Mouse (Mus musculus): ENCODE results near the gene Tenm3.
A peak's percentile ranks its signal among the peaks of the same experiment; 100 is the strongest.

Tenm3 gene

DNA sequence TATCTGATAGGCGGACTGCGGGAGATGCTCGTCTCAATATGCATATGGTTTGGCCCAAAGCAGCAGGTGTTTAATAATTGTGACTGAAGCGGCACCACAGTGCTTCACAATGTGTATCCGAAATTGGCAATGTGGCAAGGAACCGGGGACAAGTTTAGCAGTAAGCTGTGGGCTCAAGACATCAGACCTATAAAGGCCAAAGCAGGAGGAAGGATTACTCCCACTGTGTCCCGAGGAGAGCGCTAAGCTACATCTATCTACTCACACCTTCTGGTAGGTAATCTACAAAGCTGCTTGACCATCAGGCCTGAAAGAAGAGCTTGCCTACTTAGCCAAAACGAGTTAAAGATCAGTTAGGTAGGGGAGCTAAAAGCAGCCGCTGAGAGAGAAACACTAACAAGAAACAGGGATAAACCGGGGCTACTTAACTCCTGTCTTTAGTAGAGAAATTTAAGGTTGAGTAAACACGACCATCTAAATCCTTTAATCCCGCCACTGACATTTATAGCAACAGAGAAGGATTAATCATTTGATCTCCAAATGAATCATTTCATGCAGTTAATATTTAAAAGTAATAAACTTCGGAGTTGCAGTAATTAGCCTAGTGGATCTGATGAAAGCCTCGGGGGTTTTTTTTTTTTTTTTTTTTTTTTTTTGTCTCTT, 188.2 kb downstream of the Tenm3 start:
- no peak for DNase-seq

DNA sequence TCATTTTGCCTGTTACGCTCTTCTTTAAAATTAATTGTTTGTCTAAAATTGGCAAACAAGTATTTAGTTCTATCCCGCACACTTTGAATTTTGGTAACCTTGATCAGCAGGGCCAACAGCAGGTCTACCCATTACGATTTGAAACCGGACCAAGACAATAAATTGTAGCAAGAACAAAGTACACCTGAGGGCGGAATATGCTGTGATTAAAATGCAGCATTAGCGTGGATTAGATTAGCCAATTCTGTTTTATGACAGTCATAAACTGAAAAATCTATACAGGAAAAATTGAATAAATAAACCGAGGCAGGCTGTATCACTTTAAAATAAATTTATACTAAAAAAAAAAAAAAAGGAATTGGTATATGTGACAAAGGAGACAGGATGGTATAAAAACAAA, 193.9 kb downstream of the Tenm3 start:
- DNase-seq, result no peak

DNA sequence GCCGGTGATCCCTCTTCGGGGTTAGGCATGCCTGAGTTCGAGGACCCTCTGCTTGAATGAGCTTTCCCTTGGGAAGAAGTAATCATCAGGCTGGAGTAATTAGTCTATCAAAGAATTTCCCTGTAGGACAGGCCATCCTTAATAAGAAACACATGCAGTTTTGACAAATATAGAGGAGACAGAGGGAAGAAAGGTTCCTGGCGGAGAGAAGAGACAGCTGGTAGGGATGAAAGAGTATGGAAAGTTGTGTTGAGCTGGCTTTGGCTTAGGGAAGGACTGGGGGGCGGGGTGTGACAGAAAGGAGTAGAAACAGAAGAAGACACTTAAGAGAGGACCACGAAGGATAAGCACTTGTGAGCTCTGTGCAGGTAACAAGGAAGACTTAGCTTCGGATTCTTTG, 194.3 kb downstream of the Tenm3 start:
- DNase-seq, result peak; percentile 5

DNA sequence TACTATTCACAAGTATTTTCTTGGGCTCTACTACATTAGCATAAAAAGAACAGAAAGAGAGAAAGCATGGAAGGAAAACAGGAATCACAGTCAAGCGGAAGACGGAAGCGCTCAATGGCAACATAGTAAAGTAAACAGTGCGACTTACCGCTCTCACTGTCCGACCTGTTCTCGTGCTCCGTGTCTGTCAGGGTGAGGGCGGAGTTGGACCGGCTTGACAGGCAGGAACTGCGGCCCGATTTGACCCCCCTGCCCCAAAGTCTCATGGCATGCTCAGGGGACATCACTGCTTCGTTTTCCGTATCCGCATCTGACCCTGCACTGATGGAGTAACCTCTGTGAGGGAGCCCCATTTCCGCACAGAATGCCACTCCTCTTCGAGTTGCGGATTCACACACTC, 197.6 kb downstream of the Tenm3 start:
- no peak for DNase-seq

DNA sequence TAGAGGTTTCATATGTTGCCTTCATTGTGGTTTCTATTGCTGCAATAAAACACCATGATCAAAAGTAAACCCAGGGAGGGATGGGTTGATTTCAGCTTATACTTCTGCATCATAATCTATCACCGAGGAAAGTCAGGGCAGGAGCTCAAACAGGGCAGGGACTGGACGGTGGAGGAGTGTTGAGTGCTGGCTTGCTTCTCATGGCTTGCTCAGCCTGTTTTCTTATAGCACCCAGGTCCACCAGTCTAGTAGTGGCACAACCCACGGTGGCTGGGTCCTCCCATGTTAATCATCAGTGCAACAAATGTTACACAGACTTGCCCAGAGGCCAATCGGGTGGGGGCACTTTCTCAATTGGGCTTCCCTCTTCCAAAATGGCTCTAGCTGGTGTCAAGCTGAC, 205.6 kb downstream of the Tenm3 start:
- no peak for DNase-seq

DNA sequence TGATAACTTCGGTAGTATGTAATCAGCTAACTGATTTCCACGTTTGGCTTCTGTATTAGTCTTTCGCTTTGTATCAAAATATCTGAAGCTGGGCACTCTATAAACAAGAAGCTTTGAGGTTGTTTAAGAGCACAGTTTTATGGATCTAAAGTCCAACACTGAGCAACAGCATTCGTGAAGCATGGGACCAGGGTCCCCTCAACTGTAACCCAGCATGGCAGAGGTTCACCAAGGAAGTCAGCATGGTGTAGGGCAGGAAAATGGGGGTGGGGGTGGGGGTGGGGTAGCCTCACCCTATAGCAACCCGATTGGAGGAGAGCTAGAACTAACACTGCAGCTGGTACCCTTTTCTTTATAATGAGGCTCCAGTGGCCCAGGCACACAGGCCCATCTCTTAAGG, 206.8 kb downstream of the Tenm3 start:
- DNase-seq, result no peak

DNA sequence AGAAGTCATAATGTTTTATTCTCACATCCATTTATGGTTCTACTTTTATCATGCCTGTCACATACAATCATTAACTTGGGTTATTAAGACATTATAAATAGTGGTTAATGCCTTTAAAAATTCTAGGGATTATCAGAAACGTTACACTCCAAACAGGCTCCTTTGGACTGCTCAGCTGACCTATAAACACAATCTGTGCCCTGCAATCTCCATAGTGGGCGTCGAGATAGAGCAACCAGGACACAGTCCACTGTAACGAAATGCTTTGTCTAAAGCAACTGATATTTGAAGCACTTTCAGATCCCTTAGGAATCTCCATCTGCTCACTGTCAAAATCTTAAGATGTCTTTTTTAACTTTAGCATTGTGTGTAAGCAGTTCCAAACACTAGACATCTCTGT, 207.9 kb downstream of the Tenm3 start:
- no peak for DNase-seq

DNA sequence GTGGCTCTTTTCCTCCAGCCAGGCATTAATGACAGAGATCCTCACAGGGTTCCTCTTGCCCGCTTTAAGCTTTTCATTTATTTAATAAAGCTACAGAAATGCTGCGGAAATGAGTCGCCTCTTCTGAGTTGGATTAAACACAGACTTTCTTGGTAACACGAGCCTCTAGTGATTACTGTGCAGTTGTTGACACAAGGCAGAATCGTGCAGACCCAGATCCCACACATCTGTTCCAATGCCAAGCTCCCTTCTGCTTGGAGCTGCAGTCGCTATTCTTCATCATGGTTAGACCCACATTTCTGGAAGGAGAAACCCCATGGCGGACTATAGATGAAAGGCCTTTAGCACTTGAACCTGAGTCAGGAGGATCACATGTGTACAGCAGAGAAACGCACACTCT, 210.3 kb downstream of the Tenm3 start:
- no peak for DNase-seq

DNA sequence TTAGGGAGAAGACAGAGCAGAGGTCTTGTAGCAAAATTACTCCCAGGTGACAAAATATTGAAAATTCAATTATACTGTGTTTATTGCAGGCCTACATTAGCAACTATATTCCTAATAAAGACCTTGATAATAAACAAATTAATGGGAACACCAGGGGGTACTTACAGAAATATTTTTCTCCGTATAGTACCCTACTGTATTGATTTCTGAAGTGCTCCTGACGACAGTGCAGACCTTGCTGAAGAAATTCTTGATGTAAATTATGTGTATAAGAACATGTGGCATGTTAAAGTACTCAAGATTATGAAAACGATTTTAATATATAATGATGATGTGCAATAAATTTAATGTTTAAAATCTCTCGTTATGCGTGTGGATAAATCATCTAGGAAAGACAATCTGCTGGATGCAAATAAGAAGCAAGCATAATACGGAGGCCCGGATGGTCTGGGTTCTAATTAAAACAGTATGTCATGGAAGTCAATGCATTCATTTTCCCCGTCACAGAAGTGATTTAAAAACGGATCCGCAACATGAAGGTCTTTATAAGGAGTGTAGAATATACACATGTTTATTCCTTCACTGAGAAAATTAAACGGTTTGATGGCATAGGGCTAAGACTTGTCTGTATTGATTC, 221.1 kb downstream of the Tenm3 start:
- no peak for DNase-seq

DNA sequence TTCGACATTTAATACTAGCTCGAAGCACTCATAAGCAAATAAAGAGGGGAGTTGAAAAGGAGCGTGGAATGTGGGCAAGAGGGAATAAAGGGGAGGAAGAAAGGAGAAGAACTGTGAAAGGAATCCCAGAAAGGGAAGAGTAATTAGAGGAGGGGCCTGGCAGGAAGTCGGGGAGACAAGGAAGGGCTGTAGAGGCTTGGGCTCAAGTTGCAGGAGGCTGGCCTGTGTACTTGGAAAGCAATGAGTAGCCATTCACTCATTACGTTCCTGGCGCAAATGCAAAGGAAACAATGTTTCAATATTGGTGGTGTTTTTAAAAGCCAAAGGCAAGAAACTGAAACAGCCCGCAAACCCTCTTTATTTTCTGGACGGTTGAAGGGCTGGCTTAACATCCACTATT, 228.7 kb downstream of the Tenm3 start:
- peak; percentile 3 for DNase-seq

DNA sequence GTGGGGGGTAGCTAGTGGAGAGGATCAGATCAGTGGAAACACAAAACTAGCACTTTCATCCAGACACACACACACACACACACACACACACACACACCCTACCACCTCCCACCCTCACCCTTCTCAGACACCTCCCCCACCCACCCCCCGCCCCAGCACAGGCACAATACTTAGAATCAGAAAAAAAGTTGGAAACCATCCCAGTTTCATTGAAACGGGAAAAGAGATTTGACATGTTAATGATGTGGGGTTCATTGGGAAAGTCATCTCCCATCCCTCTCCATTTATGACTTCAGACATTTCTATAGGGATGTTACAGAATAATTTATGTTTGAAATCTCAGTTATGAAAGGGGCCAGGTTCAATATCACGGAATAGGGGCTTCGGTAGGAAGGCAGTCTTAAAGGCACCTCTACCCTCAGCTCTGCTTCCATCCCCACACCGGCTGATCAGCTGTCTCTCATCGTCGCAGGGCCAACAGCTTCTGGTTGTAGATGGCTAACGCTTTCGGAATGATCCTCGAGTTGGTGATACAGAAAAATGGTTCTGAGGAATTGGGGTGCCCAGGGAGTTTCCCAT, 231.7 kb downstream of the Tenm3 start:
- no peak for DNase-seq

DNA sequence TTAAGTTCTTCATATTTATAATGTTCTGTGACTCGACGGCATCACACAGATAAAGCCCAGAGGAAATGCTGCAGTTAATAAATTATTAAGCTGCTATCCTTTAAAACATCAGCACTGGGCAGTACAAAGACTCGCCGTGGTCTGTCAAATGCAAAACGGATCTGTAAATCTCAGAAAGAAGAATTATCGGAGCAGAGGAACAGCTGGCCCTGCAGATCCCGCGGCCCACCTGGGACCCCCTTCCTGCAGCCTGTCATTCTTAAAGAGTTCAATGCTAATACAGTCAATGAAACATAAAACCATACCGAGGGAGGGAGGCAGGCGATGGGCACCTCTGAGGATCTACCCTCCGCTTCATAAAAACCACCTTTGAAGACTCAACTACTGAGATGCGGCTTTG, 232.6 kb downstream of the Tenm3 start:
- no peak for DNase-seq

DNA sequence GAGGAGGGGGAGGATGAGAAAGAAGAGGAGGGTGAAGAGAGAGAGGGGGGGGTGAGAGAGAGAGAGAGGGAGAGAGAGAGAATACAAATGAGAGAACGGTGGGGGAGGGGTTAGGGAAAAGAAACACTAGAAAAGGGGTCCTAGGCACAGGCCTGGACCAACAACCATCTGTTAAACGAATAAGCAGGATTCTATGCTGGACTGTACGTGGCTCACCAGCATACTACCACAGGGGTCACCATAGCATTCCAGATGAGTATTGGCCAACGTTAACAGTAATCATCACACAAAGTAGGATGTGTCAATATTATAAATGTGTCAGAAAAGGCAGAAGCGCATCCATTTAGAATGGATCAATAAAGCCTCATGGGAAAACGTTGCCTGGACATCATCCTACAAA, 233.4 kb downstream of the Tenm3 start:
- no peak for DNase-seq

DNA sequence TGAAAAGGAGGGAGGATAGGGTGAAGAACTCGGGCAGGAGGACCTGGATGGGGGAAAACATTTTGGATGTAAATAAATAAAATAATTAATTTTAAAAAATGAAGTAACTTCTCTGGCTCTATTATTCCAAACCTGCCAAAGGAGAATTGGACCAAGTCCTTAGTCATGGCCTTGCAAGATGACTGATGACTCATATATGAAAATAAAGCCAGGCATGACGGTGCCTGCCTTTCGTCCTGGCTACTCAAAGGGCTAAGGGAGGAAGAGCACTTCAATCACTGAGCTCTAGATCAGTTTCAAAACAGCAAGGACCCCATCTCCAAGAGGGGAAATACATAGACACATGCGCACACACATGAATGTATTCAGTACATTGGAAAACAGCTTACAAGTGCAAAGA, 234.1 kb downstream of the Tenm3 start:
- DNase-seq, result no peak

DNA sequence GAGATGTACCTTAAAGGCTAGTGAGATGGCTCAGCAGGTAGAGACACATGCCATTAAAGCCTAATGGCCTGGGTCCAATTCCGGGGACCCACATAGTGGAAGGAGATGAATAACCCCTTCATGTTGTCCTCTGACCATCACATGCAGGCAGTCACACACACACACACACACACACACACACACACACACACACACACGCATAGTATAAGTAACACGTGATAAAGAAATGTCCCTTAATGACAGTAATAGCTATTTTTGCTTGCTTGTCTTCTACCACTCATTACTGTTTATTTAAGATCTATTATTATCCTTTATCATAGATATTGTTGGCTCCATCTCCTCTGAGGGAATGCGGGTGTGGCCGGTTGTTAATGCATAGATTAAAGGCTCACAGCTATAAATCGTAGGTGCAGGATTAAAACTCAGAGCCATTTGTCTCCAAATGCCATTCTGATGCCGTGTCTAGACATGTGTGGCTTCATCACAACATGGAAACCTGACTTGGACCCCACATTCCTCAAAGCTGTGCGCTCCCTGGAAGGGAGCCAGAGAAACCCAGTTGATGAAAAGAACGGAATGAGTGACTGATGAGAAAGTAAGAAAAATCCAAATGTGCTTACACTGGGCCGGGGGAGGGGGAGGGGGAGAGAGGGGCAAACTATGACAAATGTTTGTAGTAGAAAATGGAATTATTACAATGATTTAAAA, 239.4 kb downstream of the Tenm3 start:
- DNase-seq, result no peak

DNA sequence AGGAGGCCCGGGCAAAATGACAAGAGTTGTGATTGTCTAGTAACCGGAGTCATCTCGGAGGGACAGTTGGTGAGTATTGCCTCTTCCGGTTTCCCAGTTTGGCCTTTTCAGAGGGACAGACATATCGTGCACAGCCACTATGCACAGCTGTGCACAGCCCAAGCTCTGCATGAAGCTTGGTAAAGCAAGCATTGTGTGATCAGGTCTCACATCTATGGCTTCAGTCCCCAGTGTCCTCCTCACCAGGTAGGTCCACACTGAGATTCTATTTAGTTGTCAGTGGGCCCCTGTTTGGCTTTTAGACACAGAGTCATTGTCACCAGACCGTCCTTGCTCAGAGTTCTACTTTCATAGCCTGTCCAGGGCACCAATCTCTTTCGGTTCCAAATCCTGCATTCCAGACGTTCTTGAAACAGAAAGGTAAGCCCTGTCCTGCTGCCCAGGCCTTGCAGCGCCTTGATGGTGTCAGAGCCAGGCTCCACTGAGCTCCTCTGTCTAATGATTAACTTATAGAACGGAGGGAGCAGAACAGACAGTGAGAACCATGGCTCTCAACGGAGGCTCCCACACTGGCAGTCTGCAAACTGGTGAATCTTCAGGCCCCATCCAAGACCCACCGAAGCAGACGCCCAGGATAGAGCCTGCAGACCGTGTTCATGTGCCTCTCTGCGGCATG, 240.4 kb downstream of the Tenm3 start:
- no peak for DNase-seq

DNA sequence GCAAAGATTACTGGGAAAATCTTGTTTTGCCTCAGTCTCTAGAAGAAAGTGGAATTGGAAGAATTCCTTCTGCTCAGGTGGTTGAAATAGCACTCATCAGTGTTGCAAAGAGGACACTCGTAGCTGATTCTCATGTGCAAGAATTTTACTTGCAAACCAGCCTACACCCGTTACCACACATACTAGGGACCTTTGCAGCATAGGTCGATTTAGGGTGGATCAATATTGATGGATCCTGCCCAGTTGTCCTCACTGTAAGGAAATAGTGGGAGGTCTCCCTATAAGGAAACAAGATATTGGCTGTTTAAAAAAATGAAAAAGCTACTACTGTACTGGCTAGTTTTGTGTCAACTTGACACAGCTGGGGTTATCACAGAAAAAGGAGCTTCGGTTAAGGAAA, 242.1 kb downstream of the Tenm3 start:
- DNase-seq, result no peak

DNA sequence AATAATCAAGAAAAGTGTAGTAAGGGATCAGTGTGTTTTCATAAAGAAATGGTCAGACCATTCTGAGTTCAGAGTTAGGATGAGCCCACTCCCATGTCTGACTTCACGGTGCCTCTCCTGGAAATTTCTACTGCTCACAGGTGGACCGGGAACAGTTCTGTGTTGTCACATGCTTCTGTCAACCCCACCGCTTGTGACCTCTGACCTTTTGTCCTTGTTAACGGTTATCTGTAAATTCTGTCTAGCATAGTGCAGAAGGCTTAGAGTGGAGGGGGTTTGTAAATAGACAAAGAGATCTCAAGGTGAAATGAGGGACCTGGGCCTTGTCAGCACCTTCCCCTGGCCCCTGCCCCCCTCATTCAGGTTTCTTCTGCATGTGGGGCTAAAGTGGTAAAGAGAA, 244.7 kb downstream of the Tenm3 start:
- no peak for DNase-seq

DNA sequence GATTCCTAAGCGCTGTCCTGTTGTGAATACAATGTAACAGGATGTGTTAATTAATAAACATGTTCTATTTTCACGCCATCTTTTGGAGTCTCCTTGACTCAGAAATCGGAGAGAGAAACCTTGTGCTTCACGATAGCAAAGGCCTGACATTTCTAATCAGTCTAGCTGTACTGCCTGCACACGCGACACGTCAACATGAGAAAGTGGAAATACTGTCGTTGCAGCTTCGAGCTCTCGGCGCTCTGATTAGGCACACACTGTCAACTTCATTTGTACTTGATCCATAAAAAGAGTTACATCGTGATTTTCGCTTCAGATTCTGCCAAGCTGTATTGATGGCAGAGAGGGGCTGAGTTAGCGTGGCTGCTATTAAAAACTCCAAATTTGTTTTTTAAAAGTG, 247.4 kb downstream of the Tenm3 start:
- no peak for DNase-seq

DNA sequence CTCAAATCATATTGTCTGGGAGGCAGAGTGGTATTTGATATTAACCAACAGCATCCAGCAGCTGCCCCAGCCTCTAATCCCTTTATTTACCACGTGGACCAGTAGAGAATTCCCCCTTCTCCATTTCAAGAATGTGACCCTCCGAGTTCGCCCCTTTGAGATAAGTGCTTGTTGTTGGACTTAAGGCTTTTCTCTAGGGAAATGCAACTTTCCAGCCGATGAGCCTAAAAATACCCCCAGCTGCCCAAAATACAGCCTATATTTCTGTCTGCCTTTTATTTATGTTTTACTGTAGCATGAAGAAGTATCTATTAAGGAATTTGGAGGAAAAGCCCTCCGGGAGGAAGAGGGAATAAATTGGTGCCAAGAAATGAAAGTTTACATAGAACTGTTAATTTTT, 251.9 kb downstream of the Tenm3 start:
- no peak for DNase-seq

DNA sequence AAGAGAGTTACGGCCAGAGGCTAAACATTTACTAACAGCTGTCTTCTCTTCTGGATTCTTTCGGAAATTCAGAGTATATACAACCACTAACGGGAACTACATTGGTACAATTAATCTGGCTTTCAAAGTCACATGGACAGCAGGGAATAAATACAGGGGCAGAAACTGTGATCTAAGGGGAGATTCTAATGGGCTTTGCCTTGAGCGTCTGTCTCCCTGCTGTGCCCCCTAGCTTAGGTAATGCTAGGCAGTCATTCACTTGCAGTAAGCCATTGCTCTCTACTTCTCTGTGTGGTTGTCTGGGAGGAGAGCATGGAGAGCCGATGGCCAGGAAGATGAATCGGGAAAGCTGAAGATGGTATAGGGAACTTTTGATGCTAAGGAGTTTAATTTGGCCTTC, 264.0 kb downstream of the Tenm3 start:
- DNase-seq, result no peak

DNA sequence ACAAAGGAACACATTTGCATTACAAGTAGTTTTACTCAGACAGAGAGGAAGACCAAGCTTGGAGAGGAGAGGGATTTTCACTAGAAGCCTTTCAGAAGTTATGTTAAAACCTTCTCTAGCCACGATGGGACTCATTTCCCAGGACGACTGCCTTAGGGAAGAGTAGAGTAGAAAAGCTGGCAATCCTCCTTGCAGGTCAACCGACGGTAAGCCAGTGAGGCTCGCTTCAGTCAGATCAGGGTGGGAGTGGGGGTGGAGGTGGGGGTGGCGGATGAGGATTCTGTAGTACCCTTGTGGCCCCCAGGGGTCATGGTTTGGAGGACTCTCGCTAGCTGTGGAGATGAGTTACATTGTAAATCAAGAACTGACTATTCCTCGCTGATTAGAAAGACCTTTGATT, 264.6 kb downstream of the Tenm3 start:
- no peak for DNase-seq

DNA sequence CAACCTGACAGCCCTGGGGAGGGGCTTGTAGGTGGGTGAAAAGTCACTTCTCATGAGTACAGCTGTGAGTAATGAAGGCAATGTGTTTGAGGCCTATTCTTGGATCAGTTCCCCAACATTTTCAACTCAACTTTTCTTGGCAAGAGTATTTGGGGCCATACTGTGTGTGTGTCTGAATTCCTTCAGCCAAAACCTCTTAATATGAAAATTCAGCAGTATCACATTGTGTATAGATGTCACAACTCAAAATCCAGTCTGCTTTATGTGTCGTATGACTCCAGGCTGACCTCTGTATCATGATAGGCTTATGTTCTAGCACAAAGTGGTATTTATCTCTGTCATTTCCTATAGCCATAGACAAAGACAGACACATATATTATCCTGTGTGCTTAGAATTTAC, 270.8 kb downstream of the Tenm3 start:
- DNase-seq, result no peak

DNA sequence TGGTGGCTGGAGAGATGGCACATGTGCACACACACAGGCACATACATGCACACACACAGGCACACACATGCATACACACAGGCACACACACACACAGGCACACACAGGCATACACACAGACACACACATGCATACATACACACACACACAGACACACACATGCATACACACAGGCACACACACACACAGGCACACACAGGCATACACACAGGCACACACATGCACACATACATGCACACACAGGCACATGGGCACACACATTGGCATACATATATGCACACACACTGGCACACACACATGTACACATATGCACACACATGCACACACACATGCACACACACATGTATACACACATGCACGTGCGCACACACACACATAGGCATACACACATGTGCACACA, 271.4 kb downstream of the Tenm3 start:
- no peak for DNase-seq
